Mouse (Mus musculus) erythroblast, embryonic 14.5 days (primary cell): ENCODE results near the gene Mrpl51.

Experiments used
- GATA1 ChIP-seq: IDR thresholded peaks from 2 replicates; pipeline ENCODE4 v1.6.1; 2012; ENCODE audit warnings: low read length, inconsistent platforms, mixed read lengths
- TAL1 ChIP-seq: IDR thresholded peaks from 3 replicates; pipeline ENCODE4 v1.6.1; 2012; ENCODE audit warnings: low read length, inconsistent platforms, mixed read lengths

DNA sequence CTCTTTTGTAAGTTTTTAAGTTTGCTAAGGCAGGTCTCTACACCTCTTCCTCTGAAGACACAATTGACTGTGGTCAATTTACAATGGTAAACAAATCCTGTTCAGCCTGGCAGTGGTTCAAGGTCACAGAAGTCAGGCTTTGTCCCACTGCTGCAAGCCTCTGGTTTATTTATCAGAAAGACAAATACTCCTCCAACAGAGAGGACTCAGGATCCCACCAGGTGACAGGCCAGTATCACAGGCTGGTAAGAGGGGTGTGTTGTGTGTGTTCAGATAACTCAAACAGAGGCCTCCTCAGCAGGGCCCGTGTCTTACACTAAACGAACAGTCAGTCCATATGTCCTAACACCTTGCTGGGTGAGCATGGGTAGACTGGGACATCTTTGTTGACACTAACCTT is 19.1 kb upstream of the Mrpl51 start:
- TF ChIP-seq GATA1: no peak
- no peak for TF ChIP-seq TAL1
